Mouse (Mus musculus) embryonic facial prominence, embryonic 12.5 days (tissue): Measurements from ENCODE around the gene Tub. TPM values are rescaled to one million over a fixed set of nuclear protein-coding genes. Genes with fewer than 3 reads are reported as not detected.

Experiments used
- ATAC-seq: fragments of 200-750 bp; cut with Nextera tagmentation; 2 replicates; pipeline ENCODE4 v1.8.0; 2017; ENCODE audit not compliant: insufficient number of reproducible peaks, insufficient read depth, low FRiP score, low TSS enrichment
- H3K27ac ChIP-seq: fragments of 300-500 bp; sonication (generic); 2 replicates; pipeline ENCODE4 v1.5.1; 2016; ENCODE audit warnings: mild to moderate bottlenecking
- H3K27me3 ChIP-seq: fragments of 300-500 bp; sonication (generic); 2 replicates; pipeline ENCODE4 v1.6.1; 2016; ENCODE audit warnings: mild to moderate bottlenecking, moderate library complexity
- H3K36me3 ChIP-seq: fragments of 300-500 bp; sonication (generic); 2 replicates; pipeline ENCODE4 v1.6.1; 2016; ENCODE audit warnings: mild to moderate bottlenecking
- H3K4me1 ChIP-seq: fragments of 300-500 bp; sonication (generic); 2 replicates; pipeline ENCODE4 v1.6.1; 2016
- H3K4me2 ChIP-seq: fragments of 300-500 bp; sonication (generic); replicated peaks from 2 replicates; pipeline ENCODE4 v1.6.1; 2016; ENCODE audit warnings: mild to moderate bottlenecking, moderate library complexity
- H3K4me3 ChIP-seq: fragments of 300-500 bp; sonication (generic); 2 replicates; pipeline ENCODE4 v1.5.1; 2016; ENCODE audit warnings: mild to moderate bottlenecking
- H3K9ac ChIP-seq: fragments of 300-500 bp; sonication (generic); 2 replicates; pipeline ENCODE4 v1.6.1; 2016; ENCODE audit warnings: mild to moderate bottlenecking, moderate library complexity
- H3K9me3 ChIP-seq: fragments of 300-500 bp; sonication (generic); 2 replicates; pipeline ENCODE4 v1.6.1; 2016; ENCODE audit warnings: mild to moderate bottlenecking, moderate library complexity
- WGBS: fragments of 180-500 bp; shearing (Covaris S2); methylation state at CpG from one replicate; pipeline ENCODE4 v1.1.7; 2016; 5-methylcytosine and 5-hydroxymethylcytosine counted together
- polyA plus RNA-seq: library from polyadenylated mRNA; unstranded; fragments of >200 nt; fragmentation: Nextera tagmentation; extraction: Ambion mirVana; gene quantifications from 2 replicates; pipeline ENCODE4 v1.2.1, GENCODE M21; 2016

Gene Tub
- polyA plus RNA-seq, 1 experiment from 2014 or later, result 7.3 TPM

DNA sequence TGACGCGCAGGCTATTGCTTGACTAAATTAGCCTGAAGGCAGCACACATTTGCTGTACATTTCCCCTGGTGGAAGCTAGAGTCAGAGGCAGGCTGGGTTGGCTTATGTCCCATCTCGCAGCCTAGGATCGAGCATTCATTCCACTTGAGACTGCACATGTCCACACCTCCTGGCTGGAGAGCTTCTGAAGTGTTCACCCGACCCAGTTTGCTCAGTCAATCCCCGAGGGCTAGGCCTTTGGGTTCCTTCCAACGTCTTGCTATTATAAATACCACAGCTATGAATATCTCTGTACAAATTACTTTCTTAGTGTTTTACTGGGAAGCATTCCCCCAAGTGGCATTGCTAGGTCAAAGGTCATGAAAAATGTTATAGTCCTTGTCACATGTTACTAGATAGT lies 43.1 kb downstream of the Tub start:
- Histone ChIP-seq H3K4me2 (no peak overlapping the region), H3K27me3 (no peaks in the 10 kb centered on the region), H3K4me3 (no peak overlapping the region), H3K27ac (no peak overlapping the region), H3K9me3 (no peaks in the 10 kb centered on the region), H3K36me3 (no peaks in the 10 kb centered on the region), H3K9ac (no peak overlapping the region), H3K4me1 (no peaks in the 10 kb centered on the region)
- 79% methylated on average over 7 of the region's 7 CpGs for WGBS
- no peak for ATAC-seq

DNA sequence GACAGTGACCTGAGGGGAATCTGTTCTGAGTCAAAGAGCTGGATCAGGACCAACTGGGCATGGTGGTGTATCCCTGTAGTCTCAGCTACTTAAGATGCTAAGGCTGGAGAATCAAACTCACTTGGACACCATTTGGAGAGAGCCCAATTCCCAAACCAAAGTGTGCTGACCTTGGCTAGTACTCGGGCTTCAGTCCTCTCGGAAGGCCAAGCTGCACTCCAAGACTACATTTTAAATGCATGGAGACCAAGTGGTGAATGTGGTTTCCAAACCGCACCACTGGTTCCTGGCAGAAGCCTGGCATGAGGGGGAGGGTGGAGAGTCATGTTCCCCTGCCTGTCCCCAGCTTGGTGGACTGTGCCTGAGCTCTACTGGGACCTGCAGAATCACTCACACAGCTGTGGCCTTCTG lies 43.7 kb downstream of the Tub start:
- Histone ChIP-seq H3K27me3 (no peaks in the 10 kb centered on the region), H3K4me3 (no peak overlapping the region), H3K9ac (no peak overlapping the region), H3K9me3 (no peaks in the 10 kb centered on the region), H3K36me3 (no peaks in the 10 kb centered on the region), H3K27ac (no peak overlapping the region), H3K4me1 (no peaks in the 10 kb centered on the region), H3K4me2 (no peak overlapping the region)
- WGBS, result 88% methylated on average over 3 of the region's 3 CpGs
- no peak for ATAC-seq

DNA sequence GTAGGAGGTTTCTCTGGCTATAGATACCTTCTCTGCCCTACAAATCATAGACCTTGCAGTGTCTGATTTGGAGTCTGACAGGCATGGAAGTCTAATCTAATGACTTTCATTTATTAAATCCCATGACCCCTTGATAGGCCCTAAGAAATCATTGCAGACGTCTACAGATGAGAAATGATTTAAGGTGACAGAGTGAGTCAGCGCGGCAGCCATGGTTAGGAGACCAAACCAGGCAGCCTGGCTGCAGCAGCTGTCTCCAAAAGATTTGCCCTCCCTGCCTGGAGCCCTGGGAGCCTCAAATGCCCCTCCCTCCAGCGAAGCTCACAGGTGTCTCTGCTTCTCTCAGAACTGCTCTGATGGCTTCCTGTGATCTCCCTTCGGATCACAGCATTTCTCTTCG lies 46.0 kb downstream of the Tub start:
- Histone ChIP-seq H3K27me3 (no peaks in the 10 kb centered on the region), H3K4me2 (no peak overlapping the region), H3K9ac (no peak overlapping the region), H3K9me3 (no peaks in the 10 kb centered on the region), H3K4me1 (no peaks in the 10 kb centered on the region), H3K36me3 (no peaks in the 10 kb centered on the region), H3K27ac (no peak overlapping the region), H3K4me3 (no peak overlapping the region)
- WGBS, result 73% methylated on average over 6 of the region's 6 CpGs
- no peak for ATAC-seq

DNA sequence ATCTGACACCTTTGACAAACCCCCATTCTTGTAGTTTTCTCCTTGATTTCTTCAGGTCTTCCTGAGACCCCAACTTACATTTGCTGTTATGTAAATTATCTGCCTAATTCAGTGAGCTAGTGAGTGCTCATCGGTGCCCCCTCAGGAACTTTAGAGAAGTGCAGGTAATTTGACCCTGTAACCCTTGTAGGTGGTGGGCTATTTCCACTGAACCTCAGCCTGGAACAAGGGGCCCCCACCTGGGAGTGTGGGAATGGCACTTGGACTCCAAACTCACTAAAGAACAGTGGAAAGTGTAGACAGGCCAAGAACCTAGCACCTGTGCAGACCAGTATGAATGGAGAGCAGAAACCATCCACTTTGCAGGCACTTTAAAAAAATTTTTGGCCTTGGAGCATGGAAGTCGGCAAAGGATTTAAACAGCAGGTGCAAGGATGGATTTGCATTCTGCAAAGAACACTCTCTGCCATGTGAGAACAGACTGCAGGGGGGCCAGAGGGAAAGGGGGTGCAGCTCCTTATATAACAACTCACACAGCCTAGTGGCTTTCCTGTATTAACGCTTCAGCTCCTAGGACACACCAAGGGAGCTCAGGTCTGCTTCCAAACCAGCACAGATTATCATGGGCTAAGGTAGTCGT lies 50.3 kb downstream of the Tub start:
- Histone ChIP-seq H3K27ac (no peak overlapping the region), H3K4me3 (no peak overlapping the region), H3K9me3 (no peaks in the 10 kb centered on the region), H3K27me3 (no peaks in the 10 kb centered on the region), H3K36me3 (no peaks in the 10 kb centered on the region), H3K4me2 (no peak overlapping the region), H3K9ac (no peak overlapping the region), H3K4me1 (no peaks in the 10 kb centered on the region)
- 48% methylated on average over 4 of the region's 4 CpGs for WGBS
- no peak for ATAC-seq

DNA sequence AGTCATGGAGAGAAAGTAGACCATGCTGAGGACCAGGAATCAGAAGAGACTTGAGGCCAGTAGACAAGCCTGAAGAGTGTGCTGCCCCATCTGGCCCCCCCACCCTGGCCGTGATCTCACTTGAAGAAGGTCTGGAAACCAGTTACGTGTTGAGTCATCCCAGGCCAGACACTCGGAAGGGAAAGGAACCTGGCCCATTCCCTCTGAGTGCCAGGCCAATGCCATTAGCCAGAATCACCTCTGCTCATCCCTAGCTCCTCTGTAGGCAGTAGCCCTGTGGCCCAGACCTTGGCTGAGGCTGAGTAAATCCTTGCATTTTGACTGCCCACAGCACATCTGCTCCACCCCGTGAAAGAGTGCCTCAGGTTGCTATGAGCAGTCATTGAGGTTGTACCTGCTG lies 51.8 kb downstream of the Tub start:
- no peak overlapping the region for H3K4me3 ChIP-seq
- H3K4me1 ChIP-seq, result no peaks in the 10 kb centered on the region
- no peaks in the 10 kb centered on the region for H3K36me3 ChIP-seq
- H3K9ac ChIP-seq, result no peak overlapping the region
- H3K27ac ChIP-seq, result no peak overlapping the region
- WGBS, result 79% methylated on average over 4 of the region's 4 CpGs
- H3K9me3 ChIP-seq, result no peaks in the 10 kb centered on the region
- ATAC-seq, result no peak
- no peaks in the 10 kb centered on the region for H3K27me3 ChIP-seq
- H3K4me2 ChIP-seq, result no peak overlapping the region

DNA sequence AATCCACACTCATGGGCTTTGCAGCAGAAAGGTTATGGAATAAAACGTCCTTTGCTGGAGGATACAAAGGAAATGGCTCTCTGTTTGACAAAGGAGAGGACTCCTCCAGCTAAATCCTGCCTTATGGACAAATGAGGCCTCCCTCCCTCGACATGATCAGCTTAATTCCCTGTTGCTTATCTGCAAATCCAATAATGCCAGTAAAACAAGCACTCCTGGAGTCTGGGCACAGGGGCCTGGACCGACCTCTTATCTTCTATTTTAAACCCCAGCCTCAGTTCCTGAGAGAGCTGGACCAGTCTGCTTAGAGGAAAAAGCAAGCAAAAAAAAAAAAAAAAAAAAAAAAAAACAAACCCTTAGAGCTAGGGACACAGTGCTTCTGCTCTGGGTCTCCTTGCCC lies 53.5 kb downstream of the Tub start:
- Histone ChIP-seq H3K9ac (no peak overlapping the region), H3K4me2 (no peak overlapping the region), H3K27ac (no peak overlapping the region), H3K9me3 (no peaks in the 10 kb centered on the region), H3K4me3 (no peak overlapping the region), H3K27me3 (no peaks in the 10 kb centered on the region), H3K36me3 (no peaks in the 10 kb centered on the region), H3K4me1 (no peaks in the 10 kb centered on the region)
- WGBS, result 36% methylated on average over 3 of the region's 3 CpGs
- no peak for ATAC-seq

DNA sequence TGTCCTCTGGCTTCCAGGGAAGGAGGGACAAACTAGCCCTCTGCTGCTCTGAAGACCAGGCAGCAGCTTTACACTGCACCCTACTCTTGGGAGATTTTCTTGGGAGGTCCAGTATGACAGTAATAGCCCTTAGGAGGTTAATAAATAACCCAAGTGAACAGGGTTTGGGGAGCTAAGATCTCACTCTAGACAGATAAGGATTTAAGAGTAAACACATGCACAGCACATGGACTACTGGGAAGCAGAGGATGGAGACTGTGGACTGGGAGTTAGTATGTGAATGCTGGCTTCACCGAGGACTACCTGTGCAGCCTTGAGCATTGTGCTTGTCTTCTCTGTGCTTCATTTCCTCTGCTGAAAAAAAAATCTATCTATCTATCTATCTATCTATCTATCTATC lies 59.1 kb downstream of the Tub start:
- Histone ChIP-seq H3K9ac (no peak overlapping the region), H3K4me1 (0 out of 2 replicates have a peak, but pooled peaks cover 7% of the 10 kb centered on the region), H3K36me3 (no peaks in the 10 kb centered on the region), H3K4me3 (no peak overlapping the region), H3K27me3 (peaks cover 44% of the 10 kb centered on the region), H3K27ac (no peak overlapping the region), H3K4me2 (no peak overlapping the region), H3K9me3 (no peaks in the 10 kb centered on the region)
- no peak for ATAC-seq
- WGBS, result 82% methylated on average over 1 of the region's 1 CpGs

DNA sequence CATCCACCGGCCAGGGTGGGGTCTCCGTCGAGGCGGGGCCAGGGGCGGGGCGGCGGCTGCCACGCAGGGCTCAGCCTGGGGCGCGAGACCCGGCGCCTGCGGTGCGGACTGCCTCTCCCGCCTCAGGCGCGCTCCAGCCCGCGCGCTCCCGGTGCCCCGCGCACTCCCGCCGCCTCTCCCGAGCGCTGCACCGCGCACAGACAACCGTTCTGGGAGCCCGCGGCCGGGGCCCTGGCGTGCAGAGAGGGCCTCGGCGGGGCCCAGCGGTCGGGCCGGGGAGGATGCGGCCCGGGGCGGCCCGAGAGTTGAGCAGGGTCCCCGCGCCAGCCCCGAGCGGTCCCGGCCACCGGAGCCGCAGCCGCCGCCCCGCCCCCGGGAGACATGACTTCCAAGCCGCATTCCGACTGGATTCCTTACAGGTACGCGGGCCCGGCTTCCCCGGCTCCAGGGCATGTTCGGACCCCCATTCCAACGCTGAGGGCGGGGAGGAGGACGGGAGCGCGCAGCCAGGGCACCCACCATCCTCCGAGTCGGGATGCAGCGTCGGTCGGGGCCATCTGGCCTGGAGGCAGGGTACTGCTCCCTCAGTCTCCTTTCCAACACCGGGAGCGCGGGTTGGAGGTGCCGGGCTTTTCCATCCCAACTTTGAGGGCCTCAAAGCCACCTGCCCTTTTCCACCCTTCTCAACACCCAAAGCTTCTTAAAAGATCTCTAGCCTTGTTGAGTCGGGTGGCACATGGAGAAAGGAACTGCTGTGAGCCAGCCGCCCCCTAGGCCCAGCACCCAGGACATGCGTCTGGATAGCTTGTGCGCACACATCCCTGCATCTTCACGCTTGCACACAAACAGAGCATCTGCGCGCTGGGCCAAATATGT lies 60.8 kb downstream of the Tub start:
- peak overlapping the region; percentile 93 for H3K4me2 ChIP-seq
- no peak overlapping the region for H3K27ac ChIP-seq
- 0 out of 2 replicates have a peak, but pooled peaks cover 7% of the 10 kb centered on the region for H3K4me1 ChIP-seq
- peak; percentile 67 for ATAC-seq
- WGBS, result 1% methylated on average over 81 of the region's 82 CpGs
- no peaks in the 10 kb centered on the region for H3K9me3 ChIP-seq
- H3K36me3 ChIP-seq, result no peaks in the 10 kb centered on the region
- H3K9ac ChIP-seq, result peak overlapping the region; percentile 60
- peaks cover 44% of the 10 kb centered on the region for H3K27me3 ChIP-seq
- H3K4me3 ChIP-seq, result peak overlapping the region; percentile 61

DNA sequence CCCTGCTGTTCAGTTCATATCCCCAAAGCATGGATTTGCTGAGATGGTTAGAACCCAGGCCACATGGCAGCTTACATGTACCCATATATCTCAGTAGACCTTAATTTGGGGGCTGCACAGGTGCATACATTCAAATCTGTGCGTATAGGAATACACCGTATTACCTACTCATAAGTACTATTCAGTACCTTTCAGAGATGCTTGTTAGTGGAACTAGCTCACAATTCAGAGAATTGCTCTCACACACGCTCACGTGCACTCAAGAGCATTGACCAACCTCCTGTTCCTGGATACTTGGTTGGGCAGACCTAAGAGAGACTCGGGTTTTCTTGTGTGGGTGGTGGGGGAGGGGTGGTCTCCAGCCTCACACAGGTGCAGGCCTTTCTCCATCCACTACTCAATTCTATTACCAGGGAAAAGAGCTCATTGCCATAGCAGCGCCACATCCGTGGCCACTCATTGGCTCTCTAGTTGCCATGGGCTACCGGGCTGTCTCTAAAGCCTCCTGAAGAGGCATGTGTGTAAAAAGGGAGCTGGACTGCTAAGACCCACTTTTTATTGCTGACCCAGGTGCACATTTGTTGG lies 61.5 kb downstream of the Tub start:
- Histone ChIP-seq H3K4me2 (peak overlapping the region; percentile 93), H3K27ac (no peak overlapping the region), H3K4me1 (0 out of 2 replicates have a peak, but pooled peaks cover 7% of the 10 kb centered on the region), H3K27me3 (peaks cover 44% of the 10 kb centered on the region), H3K36me3 (no peaks in the 10 kb centered on the region), H3K9ac (peak overlapping the region; percentile 60; the same call in 1 of the 2 replicates), H3K9me3 (no peaks in the 10 kb centered on the region), H3K4me3 (peak overlapping the region; percentile 61)
- WGBS, result 49% methylated on average over 8 of the region's 8 CpGs
- peak; percentile 38 for ATAC-seq

DNA sequence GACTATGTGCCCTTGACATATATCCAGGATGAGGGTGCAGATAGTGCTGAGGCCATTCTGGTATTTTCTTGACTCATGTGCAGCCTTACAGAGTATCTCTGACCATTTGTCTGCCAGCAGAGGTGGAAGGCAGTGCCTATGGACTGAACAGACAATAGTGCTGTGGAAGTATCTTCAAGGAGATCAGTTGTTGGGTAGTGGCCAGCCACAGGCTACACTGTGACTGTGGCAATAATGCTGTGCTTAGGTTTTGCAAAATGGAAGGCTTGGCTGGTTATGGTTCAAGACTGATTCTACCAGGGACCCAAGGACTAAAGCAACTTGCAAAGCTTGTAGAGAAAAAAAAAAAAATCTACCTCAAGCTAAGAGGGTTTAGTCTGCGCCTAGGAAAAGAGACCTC lies 62.4 kb downstream of the Tub start:
- Histone ChIP-seq H3K4me1 (0 out of 2 replicates have a peak, but pooled peaks cover 7% of the 10 kb centered on the region), H3K36me3 (no peaks in the 10 kb centered on the region), H3K4me3 (no peak overlapping the region), H3K9me3 (no peaks in the 10 kb centered on the region), H3K4me2 (no peak overlapping the region), H3K27ac (no peak overlapping the region), H3K9ac (no peak overlapping the region), H3K27me3 (peaks cover 44% of the 10 kb centered on the region)
- ATAC-seq, result no peak
- 89% methylated on average over 1 of the region's 1 CpGs for WGBS

DNA sequence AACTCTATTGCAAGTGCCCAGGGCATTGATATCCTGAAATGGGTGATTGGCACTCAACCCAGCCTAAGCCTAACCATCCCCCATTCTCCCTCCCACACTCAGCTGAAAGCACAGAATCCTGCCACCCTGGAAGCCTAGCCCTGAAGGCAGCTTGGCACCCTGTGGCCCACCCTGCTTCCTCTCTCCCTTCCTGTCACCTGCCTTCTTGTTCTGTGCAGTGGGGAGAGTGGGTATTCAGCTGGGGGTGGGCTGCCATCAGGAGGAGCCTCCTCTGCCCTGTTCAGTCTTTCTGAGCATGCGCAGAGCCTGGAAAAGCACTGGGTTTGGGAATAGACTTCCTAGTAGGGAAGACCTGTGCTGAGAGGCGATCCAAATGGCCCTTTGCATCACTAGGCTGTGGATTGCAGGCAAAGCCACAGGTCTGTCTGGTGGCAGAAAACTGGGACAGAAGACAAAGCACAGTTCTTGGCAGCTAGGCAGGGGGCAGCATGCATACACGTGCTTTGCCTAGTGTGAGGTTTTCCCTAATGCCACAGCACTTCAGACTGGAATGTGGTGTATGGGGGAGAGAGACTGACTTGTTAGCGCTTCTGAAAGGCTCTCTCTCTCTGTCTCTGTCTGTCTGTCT lies 63.0 kb downstream of the Tub start:
- Histone ChIP-seq H3K9ac (no peak overlapping the region), H3K4me3 (no peak overlapping the region), H3K27ac (no peak overlapping the region), H3K4me1 (0 out of 2 replicates have a peak, but pooled peaks cover 7% of the 10 kb centered on the region), H3K36me3 (no peaks in the 10 kb centered on the region), H3K4me2 (no peak overlapping the region), H3K27me3 (peaks cover 44% of the 10 kb centered on the region), H3K9me3 (no peaks in the 10 kb centered on the region)
- no peak for ATAC-seq
- WGBS, result 37% methylated on average over 4 of the region's 4 CpGs
